Mouse (Mus musculus): ENCODE measurements around the gene Bmp2k.
A peak's percentile ranks its signal among the peaks of the same experiment; 100 is the strongest.

The Bmp2k gene

DNA sequence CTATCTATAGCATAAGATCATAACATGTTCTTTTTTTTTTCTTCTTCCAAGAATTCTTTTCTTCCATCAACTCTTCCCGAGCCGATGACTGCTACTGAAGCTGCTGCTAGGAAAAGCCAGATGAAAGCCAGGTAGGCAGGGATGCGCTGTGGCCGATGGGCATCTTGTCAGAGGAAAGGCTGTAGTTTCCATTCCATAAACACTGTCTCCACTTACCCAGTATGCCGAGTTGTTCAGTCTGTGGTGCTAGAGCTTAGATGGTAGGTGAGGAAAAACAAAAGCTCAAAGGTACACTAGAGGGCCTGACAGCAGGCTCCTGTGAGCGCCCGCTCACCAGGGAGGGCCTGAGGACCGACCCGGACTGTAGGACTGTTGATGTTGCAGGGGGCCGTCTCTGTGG lies 57.3 kb downstream of the Bmp2k start:
- ATAC-seq (ENCODE audit: low TSS enrichment): no peak

DNA sequence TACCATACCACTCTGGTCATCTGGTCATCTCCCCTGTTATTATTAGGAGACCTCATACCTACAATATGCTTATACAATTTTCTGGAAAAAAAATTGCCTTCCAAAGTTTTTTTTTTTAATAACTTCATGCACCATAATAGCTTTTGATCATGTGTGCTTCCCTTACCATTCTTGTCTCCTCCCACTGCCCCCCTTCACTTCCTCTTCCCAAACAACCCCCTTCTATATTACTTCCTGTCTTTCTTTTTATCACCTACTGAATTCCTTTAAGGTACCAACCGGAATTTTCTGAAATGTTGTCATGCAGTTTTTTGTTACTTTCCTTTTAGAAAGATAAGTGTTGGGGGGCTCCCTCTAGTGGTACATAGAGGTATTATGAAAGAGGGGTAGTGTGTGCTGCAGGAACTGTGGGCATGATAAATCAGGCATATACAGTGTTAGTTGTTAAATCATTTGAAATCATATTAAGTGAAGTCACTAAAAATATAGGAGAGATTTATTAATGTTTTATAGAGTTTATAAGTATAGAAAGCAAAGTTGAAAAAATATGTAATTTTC lies 58.1 kb downstream of the Bmp2k start:
- peak; percentile 82 for ATAC-seq (ENCODE audit: low TSS enrichment)

DNA sequence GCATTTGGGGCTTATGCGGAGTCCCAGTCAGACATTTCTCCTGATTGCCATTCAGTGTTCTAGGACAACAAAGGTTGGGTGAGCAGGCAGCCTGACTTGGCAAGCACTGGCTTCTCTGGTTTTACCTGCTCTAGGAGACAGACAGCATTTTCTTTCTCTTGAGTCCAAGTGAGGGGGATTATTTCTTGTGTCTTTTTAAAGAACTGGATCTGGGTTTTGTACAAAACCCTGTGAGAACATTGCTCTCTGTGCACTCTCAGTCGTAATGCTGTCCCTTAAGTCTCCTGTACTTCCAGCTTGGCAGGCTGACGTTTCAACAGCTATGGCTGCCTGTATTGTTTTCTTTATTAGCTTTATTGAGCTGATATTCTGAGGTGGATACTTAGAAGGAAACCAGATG lies 58.9 kb downstream of the Bmp2k start:
- ATAC-seq (ENCODE audit: low TSS enrichment): no peak

DNA sequence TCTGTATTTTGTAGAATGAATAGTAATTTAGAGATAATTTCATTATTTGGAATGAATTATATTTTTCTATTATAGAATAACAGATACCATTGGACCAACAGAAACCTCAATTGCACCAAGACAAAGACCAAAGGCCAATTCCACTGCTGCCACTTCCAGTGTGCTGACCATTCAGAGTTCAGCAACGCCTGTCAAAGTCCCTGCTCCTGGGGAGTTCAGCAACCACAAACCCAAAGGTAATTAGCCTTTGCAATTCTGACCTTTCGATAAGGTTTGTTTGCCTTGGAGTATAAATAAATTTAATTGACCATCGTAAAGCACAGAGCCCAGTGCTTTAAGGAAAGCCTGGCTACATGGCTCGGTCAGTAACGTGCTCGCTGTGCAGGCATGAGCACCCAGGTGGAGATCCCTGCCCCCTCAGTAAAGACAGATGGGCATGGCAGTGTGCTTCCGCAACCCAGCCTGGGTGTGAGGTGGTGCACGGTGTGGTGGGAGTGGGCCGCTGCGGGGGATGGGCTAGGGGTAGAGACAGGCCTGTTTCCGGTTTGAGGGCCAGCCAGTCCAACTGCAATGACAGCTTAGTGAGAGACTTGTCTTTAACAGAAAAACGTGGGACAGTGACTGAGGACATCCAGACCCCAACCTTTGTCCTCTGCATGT lies 59.4 kb downstream of the Bmp2k start:
- ATAC-seq (ENCODE audit: low TSS enrichment): no peak

DNA sequence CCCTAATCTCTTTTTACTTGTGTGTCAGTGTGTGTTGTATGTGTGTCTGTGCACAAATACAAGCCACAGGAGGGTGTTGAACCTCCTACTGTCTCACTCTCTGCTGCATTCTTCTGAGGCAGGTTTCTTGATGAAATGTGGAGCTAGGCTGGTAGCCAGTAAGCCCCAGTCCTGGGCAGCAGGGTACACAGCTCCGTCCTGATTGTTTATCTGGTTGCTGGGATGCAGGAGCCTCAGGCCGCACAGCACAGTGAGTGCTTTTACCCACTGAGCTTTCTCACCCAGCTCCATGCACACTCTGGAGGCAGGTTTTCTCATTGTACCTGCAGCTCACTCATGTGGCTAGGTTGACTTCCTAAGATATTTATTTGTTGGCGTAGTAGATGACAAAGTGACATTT lies 63.4 kb downstream of the Bmp2k start:
- ATAC-seq (ENCODE audit: low TSS enrichment): no peak

DNA sequence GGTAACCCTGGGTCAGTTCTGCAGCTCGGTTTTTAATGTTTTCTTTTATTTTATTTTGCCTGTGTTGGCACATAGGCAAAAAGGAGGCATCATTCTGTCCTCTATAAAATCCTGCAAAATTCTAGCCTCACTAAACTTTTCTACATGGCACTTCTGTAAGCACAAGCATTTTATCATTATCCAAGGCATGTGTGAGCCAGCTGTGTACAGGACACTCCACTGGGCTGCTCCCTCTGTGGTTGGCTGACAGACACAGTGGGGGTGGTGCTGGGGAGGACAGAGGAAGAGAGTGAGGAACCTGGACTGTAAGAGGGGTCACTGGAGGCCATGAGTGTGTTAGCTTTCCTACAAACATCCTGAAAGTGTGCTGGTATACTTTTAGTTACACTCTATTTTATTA lies 64.6 kb downstream of the Bmp2k start:
- no peak for ATAC-seq (ENCODE audit: low TSS enrichment)

DNA sequence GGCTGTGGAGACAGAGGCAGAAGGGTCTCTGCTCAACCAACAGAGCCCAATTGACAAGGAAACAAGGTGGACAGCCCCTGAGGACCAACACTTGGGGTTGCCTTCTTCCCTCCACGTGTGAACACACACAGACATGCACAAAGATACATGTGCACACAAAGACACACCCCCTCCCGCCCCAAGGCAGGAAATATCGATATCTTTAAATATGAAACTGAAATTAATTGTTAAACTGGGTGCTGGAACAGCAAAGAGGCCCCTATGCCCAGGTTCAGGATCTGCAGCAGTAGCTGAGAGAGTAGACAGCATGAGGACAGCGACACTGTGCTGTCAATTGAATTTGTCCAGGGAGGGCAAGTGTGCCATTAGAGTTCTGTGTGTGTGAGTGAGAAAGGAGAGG lies 68.3 kb downstream of the Bmp2k start:
- no peak for ATAC-seq (ENCODE audit: low TSS enrichment)

DNA sequence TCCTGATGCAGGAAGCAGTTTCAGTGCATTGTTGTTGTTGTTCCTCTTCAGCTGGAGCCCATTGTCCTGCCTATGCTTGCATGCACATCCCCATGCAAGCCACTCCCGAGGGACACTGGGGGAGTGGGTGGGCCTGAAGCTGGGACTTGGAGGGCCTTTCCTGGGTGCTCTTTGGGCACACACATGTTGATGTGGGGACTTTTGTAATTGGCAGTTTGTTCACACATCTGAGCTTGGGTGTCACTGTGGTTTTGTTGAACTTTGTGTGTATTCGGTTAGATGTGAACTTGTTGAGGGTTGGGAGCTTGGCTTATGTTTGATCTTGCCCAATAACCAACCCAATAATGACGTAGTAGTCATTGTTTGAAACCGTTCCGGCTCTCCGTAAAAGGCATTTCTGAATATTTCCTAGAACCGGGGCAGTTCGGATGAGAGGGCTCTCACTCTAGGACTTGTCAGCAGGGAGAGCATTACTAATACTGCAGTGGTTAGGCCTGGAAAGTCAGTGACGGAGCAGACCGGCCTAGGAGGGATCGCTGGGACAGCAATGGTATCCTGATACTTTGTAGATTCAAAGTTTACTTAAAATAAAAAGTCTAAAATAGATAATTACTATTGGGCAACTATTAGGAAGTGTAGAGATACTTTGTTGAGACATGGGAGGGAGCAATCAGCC lies 78.1 kb downstream of the Bmp2k start:
- ATAC-seq (ENCODE audit: low TSS enrichment): no peak

DNA sequence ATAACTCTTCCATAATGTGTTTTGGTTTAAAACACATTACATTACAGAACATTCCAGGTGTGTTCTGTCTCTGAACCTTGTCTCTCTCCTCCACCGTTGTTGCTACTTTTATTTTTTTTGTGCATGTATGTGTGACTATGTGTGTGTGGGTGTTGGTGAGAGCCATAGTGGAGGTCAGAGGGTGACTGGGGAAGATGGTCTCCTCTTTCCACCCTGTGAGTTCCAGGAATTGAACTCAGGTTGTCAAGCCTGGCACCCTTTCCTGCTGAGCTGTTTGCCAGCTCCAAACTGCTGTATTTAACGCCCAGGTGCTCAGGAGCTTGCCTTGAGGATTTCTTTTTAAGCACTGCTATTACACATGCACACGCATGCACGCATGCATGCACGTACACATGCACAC lies 78.7 kb downstream of the Bmp2k start:
- no peak for ATAC-seq (ENCODE audit: low TSS enrichment)

DNA sequence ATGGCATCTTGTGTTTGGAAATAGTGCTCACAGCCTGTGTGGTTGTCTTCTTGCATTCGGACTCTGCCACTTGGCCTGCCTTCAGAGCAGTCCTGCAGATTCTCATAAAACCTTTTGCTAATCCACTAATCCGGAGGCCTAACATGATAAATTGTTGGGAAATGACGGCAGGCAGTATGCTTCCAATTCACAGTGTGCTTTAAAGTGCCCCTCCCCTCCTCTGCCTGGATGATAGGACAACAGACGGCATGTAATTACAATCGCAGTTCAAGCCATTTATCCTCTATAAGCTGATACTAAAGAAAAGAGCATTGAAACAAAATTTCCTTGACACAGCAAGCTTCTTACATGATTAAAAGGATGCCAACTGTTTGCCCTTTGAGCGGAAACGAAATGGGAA lies 80.2 kb downstream of the Bmp2k start:
- no peak for ATAC-seq (ENCODE audit: low TSS enrichment)

DNA sequence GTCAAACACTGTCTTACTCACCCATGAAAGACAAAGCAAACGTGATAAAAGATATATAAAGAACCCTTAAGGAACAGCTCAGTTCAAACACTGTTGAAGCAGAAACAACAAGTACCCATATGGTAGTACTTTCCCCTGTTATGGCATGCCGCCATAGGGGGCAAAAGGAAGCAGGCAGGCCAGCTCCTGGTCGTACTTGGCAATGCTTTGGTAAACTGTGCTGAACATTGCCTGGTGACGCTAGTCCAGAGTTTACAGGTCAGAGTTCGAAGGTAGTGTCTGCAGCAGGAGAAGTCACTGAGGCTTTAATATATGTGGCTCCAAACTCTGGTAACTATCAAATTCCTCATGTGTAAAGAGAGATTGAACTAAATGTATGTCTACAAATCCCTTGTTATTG lies 81.2 kb downstream of the Bmp2k start:
- no peak for ATAC-seq (ENCODE audit: low TSS enrichment)

DNA sequence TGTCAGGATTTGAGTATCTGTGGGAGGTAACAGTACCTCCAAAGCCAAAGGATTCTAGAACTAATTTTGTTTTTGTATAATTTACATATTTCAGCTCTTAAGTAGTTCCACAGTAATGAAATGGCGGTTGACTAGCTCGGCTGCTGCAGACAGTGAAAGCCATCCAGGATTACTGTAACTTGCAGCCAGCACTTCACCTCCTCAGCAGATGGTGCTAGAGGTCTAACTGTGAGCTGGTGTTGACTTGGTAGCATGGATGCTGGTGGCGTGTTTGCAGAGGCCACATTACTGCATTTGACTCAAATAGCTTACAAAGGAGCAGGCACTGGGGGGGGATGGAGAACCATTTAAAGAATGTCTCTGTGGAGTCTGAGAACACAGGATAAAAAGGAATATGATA lies 84.0 kb downstream of the Bmp2k start:
- ATAC-seq (ENCODE audit: low TSS enrichment): peak; percentile 94

DNA sequence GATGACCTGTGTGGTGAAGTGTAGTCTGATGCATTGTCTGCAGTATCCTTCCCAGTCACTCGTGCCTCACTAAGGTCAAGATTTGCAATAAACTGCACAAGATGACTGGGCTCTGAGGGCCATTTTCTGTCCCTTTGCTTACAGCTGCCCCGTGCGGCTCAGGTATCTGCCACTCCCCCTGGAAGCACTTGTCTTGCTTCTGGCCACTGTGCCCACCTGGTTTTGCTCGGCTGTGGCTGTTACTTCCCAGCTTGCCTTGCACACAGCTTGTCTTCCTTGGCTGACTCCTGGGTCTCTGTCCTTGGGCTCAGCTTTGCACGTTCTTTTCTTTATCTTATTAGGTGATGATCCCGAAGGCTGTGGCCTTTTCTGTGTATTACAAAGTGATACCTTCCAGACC lies 86.2 kb downstream of the Bmp2k start:
- no peak for ATAC-seq (ENCODE audit: low TSS enrichment)

DNA sequence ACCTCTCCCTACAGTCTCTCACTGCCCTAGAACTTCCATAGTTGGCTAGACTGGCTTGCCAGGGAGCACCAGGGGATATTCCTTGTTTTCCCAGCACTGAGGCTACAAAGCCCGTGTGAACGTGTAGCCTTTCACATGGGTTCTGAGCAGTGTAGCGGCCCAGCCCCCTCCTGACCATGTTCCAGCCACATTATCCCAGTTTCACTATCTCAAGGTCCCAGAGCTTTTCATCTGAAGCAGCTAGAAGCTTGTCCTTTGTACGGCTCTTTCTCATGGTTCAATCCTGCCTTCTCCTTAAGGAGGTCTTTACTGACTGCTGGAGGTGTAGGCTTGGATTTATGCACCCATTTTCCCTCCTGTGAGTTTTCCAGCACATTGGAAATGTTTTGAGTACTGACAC lies 87.1 kb downstream of the Bmp2k start:
- ATAC-seq (ENCODE audit: low TSS enrichment): no peak

DNA sequence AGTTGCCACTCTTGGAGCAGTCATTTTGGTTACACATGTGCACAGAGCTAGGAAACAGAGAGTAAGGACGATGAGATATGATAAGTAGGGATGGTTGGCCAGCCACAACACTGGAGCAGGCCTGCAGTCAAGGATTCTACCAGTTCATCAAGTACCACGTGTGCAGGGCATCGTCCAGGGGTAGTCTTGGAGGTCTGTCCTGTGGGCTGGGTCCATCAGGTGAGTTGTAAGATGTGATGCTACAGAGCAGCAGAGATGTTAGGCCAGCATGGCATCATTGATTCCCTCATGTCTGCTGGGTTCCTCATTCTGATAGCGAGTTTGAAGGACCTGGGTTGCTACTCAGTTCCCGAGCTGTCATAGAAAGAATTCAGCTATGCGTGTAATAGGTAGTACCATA lies 87.6 kb downstream of the Bmp2k start:
- no peak for ATAC-seq (ENCODE audit: low TSS enrichment)

DNA sequence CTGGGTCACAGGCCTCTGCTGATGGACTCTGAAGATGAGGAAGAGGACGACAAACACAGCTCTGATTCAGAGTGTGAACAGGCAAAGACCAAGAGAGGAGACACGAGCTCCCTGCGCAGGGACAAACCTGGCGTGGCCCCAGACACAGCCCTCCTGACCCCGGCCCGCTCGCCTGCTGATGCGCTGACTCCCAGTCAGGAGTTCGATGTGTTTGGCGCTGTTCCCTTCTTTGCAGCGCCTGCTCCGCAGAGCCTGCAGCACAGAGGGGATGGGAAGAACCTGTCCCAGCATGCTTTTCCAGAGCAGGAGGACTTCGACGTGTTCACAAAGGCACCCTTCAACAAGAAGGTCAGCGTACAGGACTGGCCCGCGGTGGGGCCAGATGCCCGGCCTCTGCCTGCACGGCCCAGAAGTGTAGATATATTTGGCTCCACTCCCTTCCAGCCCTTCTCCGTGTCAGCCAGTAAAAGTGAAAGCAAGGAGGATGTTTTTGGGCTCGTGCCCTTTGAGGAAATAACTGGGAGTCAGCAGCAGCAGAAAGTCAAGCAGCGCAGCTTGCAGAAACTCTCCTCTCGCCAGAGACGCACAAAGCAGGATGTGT lies 89.6 kb downstream of the Bmp2k start:
- no peak for ATAC-seq (ENCODE audit: low TSS enrichment)

DNA sequence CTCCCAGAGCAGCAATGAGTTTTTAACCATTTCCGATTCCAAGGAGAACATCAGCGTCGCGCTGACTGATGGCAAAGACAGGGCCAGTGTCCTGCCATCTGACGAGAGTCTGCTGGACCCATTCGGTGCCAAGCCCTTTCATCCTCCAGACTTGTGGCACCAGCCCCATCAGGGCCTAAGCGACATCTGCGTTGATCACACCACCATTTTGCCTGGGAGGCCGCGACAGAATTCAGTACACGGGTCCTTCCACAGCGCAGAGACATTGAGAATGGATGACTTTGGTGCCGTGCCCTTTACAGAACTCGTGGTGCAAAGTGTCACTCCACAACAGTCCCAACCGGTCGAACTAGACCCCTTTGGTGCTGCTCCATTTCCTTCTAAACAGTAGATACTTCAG lies 90.3 kb downstream of the Bmp2k start:
- ATAC-seq (ENCODE audit: low TSS enrichment): no peak

DNA sequence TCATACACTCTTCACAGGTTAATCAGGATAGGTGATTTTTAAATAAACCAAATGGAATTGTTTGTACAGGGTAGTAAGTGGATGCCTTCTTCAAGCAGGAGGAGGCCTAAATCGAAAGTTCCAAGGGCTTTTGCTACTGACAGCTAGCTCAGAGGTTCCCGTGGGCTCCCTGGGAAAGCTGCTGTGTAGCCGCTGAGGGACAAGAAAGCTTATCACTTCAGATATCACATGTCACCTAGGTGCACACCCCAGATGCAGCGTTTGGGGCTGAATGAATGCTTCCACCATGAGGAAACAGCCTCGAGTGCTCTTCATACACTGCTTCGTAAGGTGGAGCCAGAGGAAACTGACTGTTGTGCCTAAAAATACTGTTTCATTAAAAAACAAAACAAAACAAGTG lies 90.7 kb downstream of the Bmp2k start:
- no peak for ATAC-seq (ENCODE audit: low TSS enrichment)

DNA sequence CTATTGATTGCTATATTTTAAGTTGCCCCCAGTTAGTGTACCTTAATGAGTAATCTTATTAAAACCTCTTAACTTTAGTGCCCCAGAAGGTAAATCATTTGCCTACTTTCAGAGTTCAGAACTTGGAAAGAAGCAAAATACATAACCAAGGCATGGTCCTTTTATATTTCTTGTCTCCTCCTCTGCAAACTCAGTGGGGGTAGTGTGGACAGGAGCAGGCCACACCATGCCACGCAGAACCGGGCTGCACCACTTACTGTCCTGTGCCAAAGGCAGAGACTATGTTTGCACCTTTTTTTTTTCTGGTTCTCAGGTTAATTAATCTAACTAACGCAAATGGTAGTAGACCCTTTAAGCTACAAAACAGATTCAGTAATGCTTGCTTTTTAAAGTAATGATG lies 91.9 kb downstream of the Bmp2k start:
- ATAC-seq (ENCODE audit: low TSS enrichment): no peak

DNA sequence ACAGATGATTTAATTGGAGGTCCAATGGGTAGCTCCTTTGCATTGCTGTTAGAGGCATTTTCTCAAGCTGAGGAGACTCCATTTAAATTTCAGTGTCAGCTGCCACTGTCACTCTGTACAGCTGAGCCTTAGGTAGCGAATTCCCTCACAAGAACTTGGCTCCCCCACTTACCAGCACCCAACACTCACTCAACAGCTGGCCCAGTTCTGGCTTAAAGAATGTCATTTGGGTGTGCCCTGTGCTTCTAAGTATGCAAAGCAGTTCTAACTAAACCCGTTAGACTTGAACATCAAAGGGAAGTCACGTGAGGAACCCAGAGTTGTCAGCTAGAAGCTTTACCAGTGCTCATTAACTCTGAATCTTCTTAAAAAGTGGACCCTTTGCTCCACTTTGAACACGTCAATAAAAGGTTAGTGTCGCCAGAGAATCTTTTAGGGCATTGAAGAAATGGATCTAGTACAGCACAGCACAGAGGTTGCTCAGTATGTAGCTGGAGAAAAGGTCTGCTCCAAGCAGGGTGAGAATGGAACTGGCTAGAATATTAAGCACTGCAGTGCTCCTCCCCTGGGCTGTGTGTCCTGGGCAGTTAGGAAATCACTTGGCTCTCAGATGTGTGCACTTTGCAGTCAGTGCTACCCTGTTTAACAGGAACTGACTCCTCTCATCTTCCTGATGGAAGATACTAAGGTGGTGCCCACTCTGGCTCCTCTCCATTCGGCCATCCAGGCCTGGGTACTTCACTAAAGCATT lies 92.7 kb downstream of the Bmp2k start:
- ATAC-seq (ENCODE audit: low TSS enrichment): peak; percentile 52; the same call in 1 of the 2 replicates

DNA sequence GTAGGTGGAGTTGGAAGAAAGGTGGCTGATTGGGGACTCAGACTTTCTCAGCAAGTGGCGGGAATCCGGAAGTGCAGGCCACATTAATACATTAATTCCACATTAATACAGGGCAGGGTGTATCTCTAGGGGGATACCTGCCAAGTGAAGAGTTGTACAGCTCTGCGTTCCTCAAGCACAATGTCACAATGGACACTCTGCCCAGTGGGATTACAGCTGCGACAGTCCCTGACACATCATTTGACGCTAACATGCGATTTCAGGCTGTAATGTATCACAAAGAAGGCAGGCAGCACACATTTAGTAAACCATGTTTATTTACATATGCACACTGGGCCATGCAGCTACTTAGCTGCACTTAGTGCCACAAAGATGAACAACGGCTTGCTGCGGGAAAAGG lies 95.5 kb downstream of the Bmp2k start:
- no peak for ATAC-seq (ENCODE audit: low TSS enrichment)

DNA sequence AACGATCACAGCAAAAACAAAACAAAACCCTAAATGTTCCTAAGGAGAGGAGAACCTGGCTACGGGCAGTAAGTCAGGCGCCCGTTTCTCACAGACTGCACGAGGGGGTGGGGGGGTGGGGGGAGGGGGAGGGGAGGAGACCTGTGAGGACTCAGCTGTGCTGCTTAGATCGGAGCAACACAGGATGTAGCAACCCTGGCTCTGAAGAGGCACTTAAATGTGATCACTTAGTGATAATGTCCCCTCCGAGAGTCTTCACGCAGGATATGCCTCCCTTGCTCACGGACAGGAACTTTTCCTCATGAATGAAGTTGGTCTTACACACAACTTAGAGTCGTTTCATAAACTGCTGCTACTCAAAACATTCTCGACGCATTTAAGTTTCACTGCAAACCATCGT lies 97.8 kb downstream of the Bmp2k start:
- ATAC-seq (ENCODE audit: low TSS enrichment): no peak

DNA sequence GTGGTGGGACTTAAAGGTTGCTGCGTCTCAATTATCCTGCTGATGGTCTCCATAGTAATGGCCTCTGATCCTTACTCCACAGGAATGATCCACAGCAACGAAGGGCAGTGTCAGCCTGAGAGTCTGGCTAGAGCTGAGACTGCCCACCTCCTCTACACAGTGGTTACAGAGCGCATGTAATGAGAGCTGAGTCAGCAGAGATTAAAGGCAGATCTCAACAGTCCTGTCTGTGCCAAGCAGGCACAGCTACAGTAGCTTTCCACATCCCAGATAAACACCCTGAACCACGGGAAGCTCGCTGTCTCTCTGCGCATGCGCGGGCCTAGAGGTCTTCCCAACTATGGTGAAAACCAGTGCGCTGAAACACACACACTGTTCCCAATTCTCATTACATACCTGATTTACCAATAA lies 100.1 kb downstream of the Bmp2k start:
- ATAC-seq (ENCODE audit: low TSS enrichment): peak; percentile 79

Data from frontal cortex, adult (tissue).